8 mouse cellular contexts compared by ENCODE assay signal in the genomic region with DNA sequence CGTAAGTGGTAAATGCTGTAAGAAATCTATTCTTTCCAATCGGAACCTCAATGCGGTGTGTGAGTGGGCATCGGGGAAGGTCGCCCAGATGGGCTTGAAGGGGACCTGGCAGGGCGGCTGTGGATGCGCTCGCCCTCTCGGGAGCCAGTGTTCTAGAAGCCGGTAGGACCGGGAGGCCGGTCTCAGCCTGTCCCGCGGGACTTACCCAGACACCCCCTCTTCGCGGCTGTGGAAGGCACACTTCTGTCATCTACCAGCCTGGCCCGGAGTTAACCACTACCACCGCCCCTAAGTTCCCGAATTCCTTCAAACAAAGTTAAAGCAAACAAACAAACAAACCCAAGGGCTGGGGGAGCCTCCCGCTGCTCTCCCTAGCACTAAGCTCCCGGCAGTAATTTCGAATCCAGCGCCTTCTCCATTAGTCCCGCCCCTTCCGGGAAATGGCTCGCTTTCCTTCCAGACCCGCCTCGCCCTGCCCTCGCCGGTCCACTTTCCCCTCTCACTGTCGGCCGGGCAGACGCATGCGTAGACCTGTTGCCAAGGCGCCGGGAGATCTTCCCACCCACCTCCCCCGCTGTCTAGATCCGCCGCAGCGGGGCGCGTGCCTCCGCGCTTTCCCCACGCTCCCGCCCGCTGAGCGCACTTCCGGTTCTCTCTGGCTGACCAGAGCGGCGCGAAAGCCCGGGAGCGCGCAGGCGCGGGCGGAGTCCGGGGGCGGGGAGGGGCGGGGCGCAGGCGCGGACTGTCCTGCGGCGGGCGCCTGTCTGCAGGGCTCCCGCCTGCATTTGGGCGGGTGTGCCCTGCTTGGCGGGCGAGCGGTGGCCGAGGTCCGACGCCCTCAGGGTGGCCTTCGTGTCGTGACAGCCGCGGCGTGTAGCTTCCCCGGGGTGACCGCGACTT. TPM values are rescaled to one million over a fixed set of nuclear protein-coding genes. Genes with fewer than 3 reads are reported as not detected.
A peak's percentile ranks its signal among the peaks of the same experiment; 100 is the strongest.
DNase-seq lines count a peak whose midpoint lies in the region; ATAC-seq lines count a peak whose summit lies in the region.

A gene (minus strand): TSS at position 420 of the 900 bp plus-strand sequence.
A gene (plus strand): TSS at position 505 of the 900 bp plus-strand sequence.

- peak within 1 kb of the TSS; percentile 89 for H3K27ac ChIP-seq in hindbrain, embryonic 15.5 days (replicated peaks)

- H3K4me1 ChIP-seq in hindbrain, embryonic 15.5 days (replicated peaks), result peaks cover 38% of the 10 kb centered on the region

- under 1% methylated on average over 74 of the region's 83 CpGs for WGBS in hindbrain, embryonic 15.5 days

- no peaks in the 10 kb centered on the region for H3K27me3 ChIP-seq in hindbrain, embryonic 15.5 days

- peak; percentile 99 for ATAC-seq in hindbrain, embryonic 15.5 days (ENCODE audit: low FRiP score, low read depth)

- H3K9me3 ChIP-seq in hindbrain, embryonic 15.5 days, result no peaks in the 10 kb centered on the region

- peak within 1 kb of the TSS; percentile 95 for H3K4me2 ChIP-seq in hindbrain, embryonic 15.5 days

- DNase-seq in T-cell, adult 2 months (ENCODE audit: low spot score), result peak; percentile 88
- peak; percentile 91 to 92 for DNase-seq in cerebellum, postnatal 36 days
- peak; percentile 90 to 91 for DNase-seq in frontal cortex, postnatal 36 days (ENCODE audit: low spot score in 2 of 2)
- DNase-seq in left cerebral cortex, adult 11 months (ENCODE audit: low spot score), result peak; percentile 86
- DNase-seq in lung, postnatal 4 days, result peak; percentile 96 to 98
- DNase-seq in retina, postnatal 7 days (ENCODE audit: low read depth, low spot score), result peak; percentile 96
- peak; percentile 87 for DNase-seq in urinary bladder, adult 2 months (ENCODE audit: low spot score)

- H3K36me3 ChIP-seq in hindbrain, embryonic 15.5 days, result no peaks in the 10 kb centered on the region

- H3K9ac ChIP-seq in hindbrain, embryonic 15.5 days, result peak within 1 kb of the TSS; percentile 94

- H3K4me3 ChIP-seq in hindbrain, embryonic 15.5 days, result peak within 1 kb of the TSS; percentile 97

RNA-seq across cellular contexts. Expression of the first gene that starts in this region (rescaled TPM):
- polyA plus RNA-seq in hindbrain, embryonic 15.5 days (2015; fragmentation: Nextera tagmentation; extraction: Ambion mirVana), result 1.8 and 3.7 TPM in 2 replicates
- polyA plus RNA-seq in urinary bladder, adult 2 months (2012; rRNA removed), result 0.52 and 0.77 TPM in 2 replicates

RNA-seq across cellular contexts. Expression of the second gene that starts in this region (rescaled TPM):
- polyA plus RNA-seq in hindbrain, embryonic 15.5 days (2015; fragmentation: Nextera tagmentation; extraction: Ambion mirVana), result 91.6 and 108 TPM in 2 replicates
- polyA plus RNA-seq in urinary bladder, adult 2 months (2012; rRNA removed), result 40.1 and 41.7 TPM in 2 replicates

Comparison
In these comparisons a context has a peak if more than half of its experiments do, and no peak if none do; other contexts are left out.
1. Peak in every context shown above with its lines: DNase-seq, ATAC-seq, H3K4me3 ChIP-seq and H3K27ac ChIP-seq.